Mouse (Mus musculus) spleen, adult 2 months (tissue): Measurements from ENCODE around the gene Alg1.

Experiments used
- CTCF ChIP-seq: fragments of 200-500 bp; IDR thresholded peaks from 2 replicates; pipeline ENCODE4 v1.5.1; 2011; ENCODE audit warnings: mild to moderate bottlenecking, inconsistent platforms; ENCODE audit not compliant: insufficient read depth, insufficient read length, insufficient replicate concordance; ENCODE audit errors: extremely low read depth
- POLR2A ChIP-seq: fragments of 200-500 bp; IDR thresholded peaks from 2 replicates; pipeline ENCODE4 v1.6.1; 2011; ENCODE audit warnings: low read depth, low read length, inconsistent platforms

DNA sequence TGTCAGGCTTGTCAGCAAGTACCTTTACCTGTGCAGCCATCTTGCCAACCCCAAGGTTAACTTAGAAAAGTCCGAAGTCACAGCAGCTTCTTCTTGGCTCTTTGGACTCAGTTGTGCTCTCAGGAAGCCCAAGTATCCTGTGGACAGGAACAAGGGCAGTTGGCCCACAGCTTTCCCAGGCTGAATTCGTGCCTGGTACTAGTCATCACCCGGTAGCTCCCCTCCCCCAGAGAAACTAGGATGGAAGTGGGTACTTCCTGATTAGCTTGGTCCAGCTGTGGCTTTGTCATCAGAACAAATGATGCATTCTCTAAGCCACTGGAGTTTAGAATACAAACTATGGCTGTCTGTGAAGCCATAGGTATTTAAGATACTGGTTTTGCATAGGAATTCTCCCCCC lies 52.0 kb downstream of the Alg1 start:
- no peak for TF ChIP-seq CTCF
- TF ChIP-seq POLR2A = no peak
